Mouse (Mus musculus) limb, embryonic 12.5 days (tissue): ENCODE measurements around the gene Cdkl4. TPM values are rescaled to one million over a fixed set of nuclear protein-coding genes. Genes with fewer than 3 reads are reported as not detected.

ENCODE experiments used
- ATAC-seq: fragments of 200-750 bp; cut with Nextera tagmentation; 2 replicates; pipeline ENCODE4 v1.8.0; 2017; ENCODE audit warnings: low read depth, moderate TSS enrichment; ENCODE audit not compliant: insufficient number of reproducible peaks, insufficient read depth, low FRiP score, low TSS enrichment
- H3K27ac ChIP-seq: fragments of 300-500 bp; sonication (generic); 2 replicates; pipeline ENCODE4 v1.5.1; 2016; ENCODE audit warnings: mild to moderate bottlenecking, moderate library complexity
- H3K27me3 ChIP-seq: fragments of 300-500 bp; sonication (generic); 2 replicates; pipeline ENCODE4 v1.6.1; 2016; ENCODE audit warnings: mild to moderate bottlenecking, moderate library complexity
- H3K36me3 ChIP-seq: fragments of 300-500 bp; sonication (generic); 2 replicates; pipeline ENCODE4 v1.6.1; 2016; ENCODE audit warnings: mild to moderate bottlenecking, moderate library complexity
- H3K4me1 ChIP-seq: fragments of 300-500 bp; sonication (generic); replicated peaks from 2 replicates; pipeline ENCODE4 v1.6.1; 2016
- H3K4me2 ChIP-seq: fragments of 300-500 bp; sonication (generic); 2 replicates; pipeline ENCODE4 v1.6.1; 2016; ENCODE audit warnings: mild to moderate bottlenecking, moderate library complexity
- H3K4me3 ChIP-seq: fragments of 300-500 bp; sonication (generic); replicated peaks from 2 replicates; pipeline ENCODE4 v1.5.1; 2016; ENCODE audit warnings: mild to moderate bottlenecking
- H3K9ac ChIP-seq: fragments of 300-500 bp; sonication (generic); replicated peaks from 2 replicates; pipeline ENCODE4 v1.6.1; 2016; ENCODE audit warnings: mild to moderate bottlenecking, moderate library complexity
- H3K9me3 ChIP-seq: fragments of 300-500 bp; sonication (generic); 2 replicates; pipeline ENCODE4 v1.6.1; 2016; ENCODE audit warnings: mild to moderate bottlenecking, moderate library complexity
- WGBS: fragments of 180-500 bp; shearing (Covaris S2); methylation state at CpG from one replicate; pipeline ENCODE4 v1.1.7; 2016; 5-methylcytosine and 5-hydroxymethylcytosine counted together
- polyA plus RNA-seq: library from polyadenylated mRNA; unstranded; fragments of >200 nt; fragmentation: Nextera tagmentation; extraction: Ambion mirVana; gene quantifications from 2 replicates; pipeline ENCODE4 v1.2.1, GENCODE M21; 2016

Cdkl4 gene
- polyA plus RNA-seq, 1 experiment from 2014 or later, result 1.1 TPM

DNA sequence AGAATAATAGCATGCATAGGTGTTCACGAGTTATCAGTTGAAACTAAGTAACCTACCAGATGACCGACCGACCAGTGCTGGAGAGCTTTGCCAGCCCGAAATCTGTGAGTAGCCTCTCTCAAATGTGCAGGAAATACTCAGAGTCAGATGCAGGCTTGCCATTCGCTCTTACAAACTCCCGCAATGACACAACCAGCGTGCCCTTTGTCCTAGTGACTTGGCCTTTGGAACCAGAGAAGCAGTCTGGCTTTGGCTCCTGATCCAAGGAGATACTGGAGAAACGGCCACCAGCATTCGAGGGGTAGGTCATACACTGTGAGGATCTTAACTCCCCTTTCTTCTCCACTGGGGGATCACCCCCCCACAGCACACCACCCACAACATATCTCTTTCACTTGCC, 61.7 kb downstream of the Cdkl4 start:
- no peaks in the 10 kb centered on the region for H3K4me1 ChIP-seq
- WGBS, result 87% methylated on average over 9 of the region's 9 CpGs
- no peaks in the 10 kb centered on the region for H3K27me3 ChIP-seq
- no peak overlapping the region for H3K27ac ChIP-seq
- no peaks in the 10 kb centered on the region for H3K9me3 ChIP-seq
- no peak overlapping the region for H3K4me3 ChIP-seq
- no peaks in the 10 kb centered on the region for H3K36me3 ChIP-seq
- no peak overlapping the region for H3K9ac ChIP-seq
- no peak overlapping the region for H3K4me2 ChIP-seq
- ATAC-seq, result no peak

DNA sequence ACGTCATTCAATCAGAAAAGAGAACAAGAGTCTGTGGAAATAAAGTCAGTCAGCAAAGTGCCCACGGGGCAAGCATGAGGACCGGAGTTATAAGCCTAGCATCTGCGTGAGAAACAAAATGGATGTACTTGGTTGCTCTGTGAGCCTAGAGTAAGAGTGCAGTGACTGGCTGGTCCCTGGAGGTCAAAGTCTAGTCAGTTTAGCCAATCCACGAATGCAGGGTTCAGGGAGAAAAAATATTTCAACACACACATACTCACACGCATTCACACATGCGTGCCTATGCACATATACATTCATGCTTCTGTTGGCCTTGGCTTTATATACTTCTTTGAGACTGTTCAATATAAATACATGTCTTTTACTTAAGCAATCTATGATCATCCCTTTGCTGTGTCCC, 62.1 kb downstream of the Cdkl4 start:
- no peak overlapping the region for H3K4me3 ChIP-seq
- WGBS, result 92% methylated on average over 7 of the region's 7 CpGs

DNA sequence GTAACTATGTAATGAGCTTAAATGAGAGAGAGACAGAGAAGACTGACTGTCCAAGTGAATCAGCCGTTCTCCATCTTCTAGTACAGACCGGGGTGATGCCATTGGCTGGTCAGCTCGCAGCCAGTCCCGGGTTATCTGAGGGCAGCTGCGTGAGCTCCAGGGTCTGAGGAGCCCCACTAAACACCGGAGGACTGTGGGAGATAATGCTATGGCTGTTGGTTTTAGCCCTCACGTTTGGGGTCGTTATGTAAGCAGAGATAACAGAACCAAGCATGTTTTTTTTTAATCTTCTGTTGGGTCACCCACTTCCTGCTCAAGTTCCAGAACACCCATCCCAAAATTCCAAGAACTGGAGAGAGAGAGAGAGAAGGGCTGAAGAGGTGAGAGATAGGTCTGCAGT, 63.8 kb downstream of the Cdkl4 start:
- no peak overlapping the region for H3K27ac ChIP-seq
- H3K27me3 ChIP-seq, result no peaks in the 10 kb centered on the region
- ATAC-seq, result no peak
- no peak overlapping the region for H3K4me2 ChIP-seq
- WGBS, result 69% methylated on average over 8 of the region's 8 CpGs
- H3K36me3 ChIP-seq, result no peaks in the 10 kb centered on the region
- no peaks in the 10 kb centered on the region for H3K9me3 ChIP-seq
- no peak overlapping the region for H3K9ac ChIP-seq
- H3K4me3 ChIP-seq, result no peak overlapping the region
- H3K4me1 ChIP-seq, result no peaks in the 10 kb centered on the region

More for the DNA sequence above, 62.1 kb downstream of the Cdkl4 start:
- no peaks in the 10 kb centered on the region for H3K9me3 ChIP-seq
- no peaks in the 10 kb centered on the region for H3K27me3 ChIP-seq
- no peak overlapping the region for H3K4me2 ChIP-seq
- no peak overlapping the region for H3K9ac ChIP-seq
- H3K27ac ChIP-seq, result no peak overlapping the region
- no peak for ATAC-seq
- no peaks in the 10 kb centered on the region for H3K36me3 ChIP-seq
- no peaks in the 10 kb centered on the region for H3K4me1 ChIP-seq

DNA sequence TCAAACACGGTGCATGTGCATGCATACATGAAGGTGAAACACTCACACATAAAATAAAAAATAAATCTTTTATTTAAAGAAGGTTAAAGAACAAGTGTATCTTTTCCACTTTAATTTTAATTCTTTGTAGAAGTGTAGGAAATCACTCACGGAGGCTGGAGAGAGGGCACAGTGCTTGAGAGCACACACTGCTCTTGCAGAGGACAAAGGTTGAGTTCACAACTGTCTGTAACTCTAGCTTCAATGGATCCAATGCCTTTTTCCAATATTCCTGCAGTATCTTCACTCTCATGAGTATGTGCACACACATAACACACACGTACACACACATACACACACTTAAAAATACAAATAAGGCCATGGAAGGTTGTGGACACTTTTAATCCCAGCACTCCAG, 67.2 kb downstream of the Cdkl4 start:
- WGBS, result 88% methylated on average over 3 of the region's 3 CpGs
- Histone ChIP-seq H3K36me3 (no peaks in the 10 kb centered on the region), H3K9me3 (no peaks in the 10 kb centered on the region), H3K4me3 (no peak overlapping the region), H3K4me1 (no peaks in the 10 kb centered on the region), H3K27ac (no peak overlapping the region), H3K27me3 (no peaks in the 10 kb centered on the region), H3K9ac (no peak overlapping the region), H3K4me2 (no peak overlapping the region)
- no peak for ATAC-seq

DNA sequence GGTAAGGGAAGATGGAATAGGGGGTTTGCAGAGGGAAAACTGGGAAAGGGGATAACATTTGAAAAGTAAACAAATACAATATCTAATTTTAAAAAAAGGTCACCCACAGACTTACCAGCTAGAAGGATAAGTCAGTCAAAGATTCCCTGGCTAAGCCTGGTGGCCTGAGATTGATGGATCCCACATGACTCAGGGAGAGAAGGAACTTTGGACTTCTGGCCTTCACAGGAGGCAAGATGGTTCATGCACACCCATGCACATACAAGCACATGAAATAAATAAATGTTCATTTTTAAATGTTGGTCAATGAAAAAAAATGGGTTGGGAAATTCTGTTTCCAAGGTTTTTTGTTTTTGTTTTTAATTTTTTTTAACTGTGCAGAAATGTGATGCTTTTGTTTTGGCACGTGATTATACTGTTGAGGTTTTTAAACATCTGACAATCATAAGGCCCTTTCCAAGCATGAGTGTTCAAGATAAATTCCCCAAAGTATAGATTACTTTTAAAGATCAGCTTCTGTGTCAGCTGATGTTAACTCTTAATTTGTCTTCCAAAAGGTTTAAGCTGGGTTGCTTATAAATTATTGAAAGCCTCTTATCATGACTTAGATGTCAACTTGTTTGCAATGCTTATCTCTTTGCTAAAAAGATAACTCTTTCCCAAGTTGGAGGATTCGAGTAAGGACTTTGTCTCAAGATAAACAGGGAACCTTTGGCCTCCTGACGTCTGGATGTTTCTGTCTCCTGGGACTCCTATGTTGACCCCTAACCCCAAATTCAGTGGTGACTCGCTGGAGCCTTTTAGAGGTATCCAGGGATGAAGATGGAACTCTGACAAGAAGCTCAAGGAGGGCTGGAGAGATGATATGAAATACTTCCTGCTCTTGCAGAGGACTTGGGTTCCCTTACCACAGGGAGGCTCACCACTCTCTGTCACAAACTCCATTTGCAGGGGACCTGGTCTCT, 67.8 kb downstream of the Cdkl4 start:
- no peak overlapping the region for H3K9ac ChIP-seq
- 66% methylated on average over 4 of the region's 4 CpGs for WGBS
- no peak overlapping the region for H3K4me3 ChIP-seq
- no peaks in the 10 kb centered on the region for H3K36me3 ChIP-seq
- no peaks in the 10 kb centered on the region for H3K4me1 ChIP-seq
- H3K27ac ChIP-seq, result no peak overlapping the region
- no peaks in the 10 kb centered on the region for H3K27me3 ChIP-seq
- no peak for ATAC-seq
- H3K4me2 ChIP-seq, result no peak overlapping the region
- no peaks in the 10 kb centered on the region for H3K9me3 ChIP-seq

DNA sequence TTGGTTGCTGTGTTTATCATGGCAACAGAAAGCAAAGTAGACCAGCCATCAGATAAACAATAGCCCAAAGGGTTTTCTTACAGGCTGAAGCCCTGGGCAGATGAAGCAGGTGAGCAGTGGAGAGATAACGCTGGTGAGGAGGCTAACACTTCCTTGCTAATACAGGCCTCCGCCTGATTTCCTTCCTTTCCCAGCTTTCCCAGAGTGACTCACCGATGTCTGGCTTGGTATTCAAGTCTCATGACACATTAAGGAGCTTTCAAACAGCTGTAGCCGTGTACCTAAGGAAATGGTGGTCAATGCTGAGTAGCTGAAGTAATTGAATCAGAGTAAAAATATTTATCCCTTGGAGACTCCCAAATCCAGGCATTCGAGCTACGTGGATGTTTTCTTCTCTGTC, 71.8 kb downstream of the Cdkl4 start:
- H3K27ac ChIP-seq, result no peak overlapping the region

DNA sequence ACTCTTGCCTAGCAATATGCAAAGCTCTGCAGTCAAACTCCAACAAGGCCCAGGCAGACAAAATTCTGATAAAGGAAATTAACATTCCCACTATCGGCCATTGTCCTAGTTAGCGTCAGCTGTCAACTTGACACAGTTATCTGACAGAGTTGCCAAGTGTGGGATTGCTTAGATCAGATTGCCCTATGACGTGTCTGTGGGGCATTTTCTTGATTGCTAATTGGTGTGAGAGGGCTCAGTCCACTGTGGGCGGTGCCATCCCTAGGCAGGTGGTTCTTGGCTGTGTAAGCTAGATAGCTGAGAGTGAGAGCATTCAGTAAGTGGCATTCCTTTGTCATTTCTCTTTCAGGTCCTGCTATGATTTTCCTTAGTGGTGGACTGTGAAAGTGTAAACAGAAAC, 72.3 kb downstream of the Cdkl4 start:
- H3K27ac ChIP-seq, result no peak overlapping the region
- H3K9ac ChIP-seq, result no peak overlapping the region
- no peaks in the 10 kb centered on the region for H3K4me1 ChIP-seq
- ATAC-seq, result no peak
- H3K36me3 ChIP-seq, result no peaks in the 10 kb centered on the region
- H3K9me3 ChIP-seq, result no peaks in the 10 kb centered on the region
- WGBS, result 84% methylated on average over 4 of the region's 4 CpGs
- no peak overlapping the region for H3K4me3 ChIP-seq
- no peak overlapping the region for H3K4me2 ChIP-seq
- no peaks in the 10 kb centered on the region for H3K27me3 ChIP-seq

More for the DNA sequence above, 71.8 kb downstream of the Cdkl4 start:
- H3K27me3 ChIP-seq, result no peaks in the 10 kb centered on the region
- no peak overlapping the region for H3K4me2 ChIP-seq
- no peak for ATAC-seq
- no peaks in the 10 kb centered on the region for H3K9me3 ChIP-seq
- no peaks in the 10 kb centered on the region for H3K4me1 ChIP-seq
- H3K36me3 ChIP-seq, result no peaks in the 10 kb centered on the region
- no peak overlapping the region for H3K4me3 ChIP-seq
- 81% methylated on average over 6 of the region's 6 CpGs for WGBS
- H3K9ac ChIP-seq, result no peak overlapping the region

DNA sequence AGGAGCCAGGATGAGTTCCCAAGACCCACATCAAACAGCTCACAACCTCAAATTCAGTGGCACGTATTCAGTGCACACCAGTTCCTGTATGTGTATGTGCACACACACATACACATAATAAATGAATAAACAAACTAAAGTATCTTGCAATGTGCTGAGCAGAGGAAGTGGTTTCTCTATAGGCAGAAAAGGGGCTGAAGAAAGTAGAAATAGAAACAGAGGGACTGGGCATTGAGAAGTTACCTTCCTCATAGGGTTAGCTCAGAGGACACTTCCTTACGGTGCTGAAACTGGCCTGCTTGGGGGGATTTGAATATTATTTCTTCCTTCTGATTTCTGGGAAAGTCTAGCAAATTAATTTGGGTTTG, 75.8 kb downstream of the Cdkl4 start:
- no peak overlapping the region for H3K4me3 ChIP-seq
- no peak for ATAC-seq
- WGBS, result 77% methylated on average over 2 of the region's 2 CpGs

DNA sequence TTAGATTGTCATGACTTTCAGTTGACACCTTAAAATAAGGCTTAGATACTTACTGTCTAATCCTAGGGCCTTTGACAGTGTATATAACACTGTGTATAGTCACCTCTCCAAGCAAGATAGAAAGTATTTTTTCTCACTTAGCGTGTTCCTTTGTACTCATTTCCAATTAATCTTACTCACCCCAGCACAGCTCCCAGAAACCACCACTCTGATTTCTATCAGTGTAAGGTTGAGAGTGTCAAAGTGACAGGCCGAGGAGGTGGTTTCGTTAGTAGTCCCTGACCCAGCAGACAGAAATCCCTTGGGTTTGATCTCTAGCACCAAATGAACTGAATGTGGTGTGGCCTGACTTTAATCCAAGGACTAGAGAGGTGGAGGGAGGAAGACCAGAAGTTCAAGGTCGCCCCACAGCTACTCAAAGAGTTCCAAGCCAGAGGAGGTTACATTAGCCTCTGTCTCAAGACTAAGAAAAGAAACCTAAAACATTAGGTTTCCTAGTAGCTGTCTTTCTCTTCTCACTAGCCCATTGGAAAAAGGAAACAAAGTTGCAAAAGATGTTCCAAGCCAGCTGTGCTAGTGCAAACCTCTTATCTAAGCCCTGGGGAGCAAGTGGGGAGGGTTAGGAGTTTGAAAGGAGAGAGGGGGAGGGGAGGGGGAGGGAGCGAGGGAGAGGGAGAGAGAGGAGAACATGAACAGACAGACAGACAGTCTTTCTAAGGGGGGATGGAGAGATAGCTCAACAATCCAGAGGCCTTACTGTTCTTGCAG, 76.4 kb downstream of the Cdkl4 start:
- H3K9ac ChIP-seq, result no peak overlapping the region
- no peak for ATAC-seq
- no peaks in the 10 kb centered on the region for H3K27me3 ChIP-seq
- no peaks in the 10 kb centered on the region for H3K4me1 ChIP-seq
- WGBS, result 72% methylated on average over 5 of the region's 5 CpGs
- H3K36me3 ChIP-seq, result no peaks in the 10 kb centered on the region
- no peak overlapping the region for H3K4me3 ChIP-seq
- no peaks in the 10 kb centered on the region for H3K9me3 ChIP-seq
- no peak overlapping the region for H3K4me2 ChIP-seq
- no peak overlapping the region for H3K27ac ChIP-seq

More for the DNA sequence above, 75.8 kb downstream of the Cdkl4 start:
- H3K27ac ChIP-seq, result no peak overlapping the region
- no peaks in the 10 kb centered on the region for H3K9me3 ChIP-seq
- no peaks in the 10 kb centered on the region for H3K27me3 ChIP-seq
- no peak overlapping the region for H3K9ac ChIP-seq
- H3K4me2 ChIP-seq, result no peak overlapping the region
- no peaks in the 10 kb centered on the region for H3K4me1 ChIP-seq
- no peaks in the 10 kb centered on the region for H3K36me3 ChIP-seq

DNA sequence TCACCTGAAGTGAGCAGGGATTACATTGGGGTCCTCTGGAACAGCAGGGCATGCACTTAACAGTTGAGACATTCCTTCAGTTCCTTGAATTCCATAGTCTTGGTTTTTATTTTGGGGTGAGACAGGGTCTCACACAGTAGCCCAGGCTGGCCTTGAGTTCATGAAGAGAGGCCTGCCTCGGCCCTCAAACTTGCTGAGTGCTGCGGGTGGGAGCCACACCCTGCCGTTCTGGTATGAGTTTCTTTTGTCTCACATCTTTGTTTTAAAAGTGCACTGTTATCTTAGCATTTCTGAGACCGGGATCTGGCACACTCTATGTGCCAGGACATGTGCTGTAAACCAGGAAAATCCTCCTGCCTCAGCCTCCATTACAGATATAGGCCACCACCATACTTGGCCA, 77.6 kb downstream of the Cdkl4 start:
- H3K36me3 ChIP-seq, result no peaks in the 10 kb centered on the region
- H3K4me1 ChIP-seq, result no peaks in the 10 kb centered on the region
- 83% methylated on average over 4 of the region's 4 CpGs for WGBS
- H3K9ac ChIP-seq, result no peak overlapping the region
- no peak for ATAC-seq
- H3K27ac ChIP-seq, result no peak overlapping the region
- H3K4me3 ChIP-seq, result no peak overlapping the region
- no peak overlapping the region for H3K4me2 ChIP-seq
- no peaks in the 10 kb centered on the region for H3K27me3 ChIP-seq
- no peaks in the 10 kb centered on the region for H3K9me3 ChIP-seq

DNA sequence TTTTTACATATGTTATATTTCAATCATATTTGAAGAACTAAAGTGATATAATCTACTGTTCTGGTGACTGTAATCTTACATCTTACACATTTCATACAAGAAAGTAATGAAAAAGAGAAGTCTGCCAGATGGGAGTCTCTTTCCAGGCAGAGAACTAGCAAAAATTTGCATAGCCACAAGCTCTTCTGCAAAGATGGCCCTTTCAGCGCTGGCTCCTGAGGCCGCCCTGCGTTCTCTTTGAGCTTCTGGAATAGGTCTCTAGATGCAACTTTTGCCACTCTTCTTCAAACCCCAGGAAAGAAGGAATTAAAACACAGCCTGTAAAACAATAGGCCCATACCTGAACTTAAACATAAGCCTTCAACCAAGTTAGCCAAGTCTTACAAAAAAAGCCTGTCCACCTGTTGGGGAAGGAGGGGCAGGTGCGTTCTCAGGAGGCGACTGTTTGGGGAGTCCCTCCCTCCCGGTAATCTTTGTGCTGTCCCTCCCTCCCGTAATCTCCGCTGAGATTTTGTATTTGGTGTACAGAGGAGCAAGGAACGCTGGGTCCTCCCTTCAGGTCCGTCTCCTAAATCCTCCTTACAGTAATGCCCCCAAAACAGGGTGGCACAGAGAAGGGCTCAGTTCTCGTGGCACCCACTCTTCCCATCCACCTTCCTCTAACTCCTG, 78.9 kb downstream of the Cdkl4 start:
- Histone ChIP-seq H3K9me3 (no peaks in the 10 kb centered on the region), H3K27me3 (no peaks in the 10 kb centered on the region), H3K27ac (no peak overlapping the region), H3K9ac (no peak overlapping the region), H3K4me3 (no peak overlapping the region), H3K4me1 (no peaks in the 10 kb centered on the region), H3K4me2 (no peak overlapping the region), H3K36me3 (no peaks in the 10 kb centered on the region)
- 57% methylated on average over 11 of the region's 11 CpGs for WGBS
- no peak for ATAC-seq
